Mouse (Mus musculus) myocyte (in vitro differentiated cells): Measurements from ENCODE around the gene Hexa. TPM values are rescaled to one million over a fixed set of nuclear protein-coding genes. Genes with fewer than 3 reads are reported as not detected.

Experiments
- H3K27me3 ChIP-seq: one replicate; pipeline ENCODE4 v1.6.1; 2011; ENCODE audit not compliant: control insufficient read depth, insufficient read depth, insufficient read length
- H3K36me3 ChIP-seq: one replicate; pipeline ENCODE4 v1.6.1; 2011; ENCODE audit not compliant: control insufficient read depth, insufficient read depth
- H3K4me2 ChIP-seq: one replicate; pipeline ENCODE4 v1.6.1; 2011; ENCODE audit warnings: low read depth, control low read depth
- H3K4me3 ChIP-seq: one replicate; pipeline ENCODE4 v1.5.1; 2011; ENCODE audit warnings: mild to moderate bottlenecking, control low read depth, moderate library complexity
- H3K79me2 ChIP-seq: one replicate; pipeline ENCODE4 v1.6.1; 2011; ENCODE audit not compliant: control insufficient read depth, insufficient read depth
- H3ac ChIP-seq: one replicate; pipeline ENCODE4 v1.6.1; 2011; ENCODE audit not compliant: control insufficient read depth, insufficient read length
- CEBPB ChIP-seq: IDR thresholded peaks from 2 replicates; pipeline ENCODE4 v1.6.1; 2011; ENCODE audit warnings: mild to moderate bottlenecking, moderate library complexity; ENCODE audit not compliant: poor library complexity, insufficient read depth, severe bottlenecking
- E2F4 ChIP-seq: IDR thresholded peaks from one replicate; pipeline ENCODE4 v1.6.1; 2011; ENCODE audit warnings: mild to moderate bottlenecking, control low read depth, moderate library complexity; ENCODE audit not compliant: insufficient read depth
- MAX ChIP-seq: IDR thresholded peaks from one replicate; pipeline ENCODE4 v1.6.1; 2011; ENCODE audit warnings: low read depth, mild to moderate bottlenecking, control low read depth
- MYOD1 ChIP-seq, 3 experiments: IDR thresholded peaks; one replicate each; pipeline ENCODE4 v1.6.1; 2011; ENCODE audit warnings: control low read depth in 2 of 3, low read depth in 2 of 3, mild to moderate bottlenecking in 2 of 3, moderate library complexity in 1 of 3; ENCODE audit not compliant: insufficient read length in 2 of 3, control insufficient read depth in 1 of 3
- MYOG ChIP-seq, 3 experiments: IDR thresholded peaks; one replicate each; pipeline ENCODE4 v1.6.1; 2011; ENCODE audit warnings: control low read depth in 2 of 3, low read depth in 2 of 3, mild to moderate bottlenecking in 2 of 3; ENCODE audit not compliant: insufficient read length in 2 of 3, control insufficient read depth in 1 of 3, insufficient read depth in 1 of 3
- POLR2A ChIP-seq: IDR thresholded peaks from one replicate; pipeline ENCODE4 v1.6.1; 2011; ENCODE audit warnings: low read depth, mild to moderate bottlenecking, control low read depth, moderate library complexity; ENCODE audit not compliant: insufficient read length
- POLR2AphosphoS2 ChIP-seq: IDR thresholded peaks from one replicate; pipeline ENCODE4 v1.6.1; 2011; ENCODE audit warnings: low read depth, control low read depth; ENCODE audit not compliant: insufficient read length
- REST ChIP-seq: IDR thresholded peaks from one replicate; pipeline ENCODE4 v1.6.1; 2011; ENCODE audit warnings: mild to moderate bottlenecking, control low read depth, moderate library complexity; ENCODE audit not compliant: insufficient read depth, insufficient read length
- SRF ChIP-seq: IDR thresholded peaks from one replicate; pipeline ENCODE4 v1.6.1; 2011; ENCODE audit warnings: low read depth; ENCODE audit not compliant: control insufficient read depth, insufficient read length
- TCF12 ChIP-seq: IDR thresholded peaks from one replicate; pipeline ENCODE4 v1.6.1; 2011; ENCODE audit warnings: mild to moderate bottlenecking, control low read depth; ENCODE audit not compliant: poor library complexity, insufficient read depth, severe bottlenecking
- TCF3 ChIP-seq: IDR thresholded peaks from one replicate; pipeline ENCODE4 v1.6.1; 2011; ENCODE audit warnings: low read depth, control low read depth; ENCODE audit not compliant: insufficient read length
- USF1 ChIP-seq: IDR thresholded peaks from one replicate; pipeline ENCODE4 v1.6.1; 2011; ENCODE audit warnings: low read depth, mild to moderate bottlenecking, control low read depth, moderate library complexity
- polyA plus RNA-seq: library from polyadenylated mRNA; unstranded; fragments of >200 nt; fragmentation: generic; extraction: Trizol; gene quantifications from one replicate; pipeline ENCODE4 v1.2.1, GENCODE M21; 2012; ENCODE audit warnings: missing spikeins

The Hexa gene
- polyA plus RNA-seq, 1 experiment, result 131 TPM

GRCm38 (mm10) chr9:59550077-59550476 is 10.7 kb downstream of the Hexa start:
- no peak overlapping the region for H3ac ChIP-seq
- H3K27me3 ChIP-seq, result no peaks in the 10 kb centered on the region
- H3K4me3 ChIP-seq, result no peak overlapping the region
- peaks cover 19% of the 10 kb centered on the region for H3K36me3 ChIP-seq
- no peak for TF ChIP-seq TCF12
- no peak for TF ChIP-seq USF1
- no peak for TF ChIP-seq POLR2A
- peaks cover 63% of the 10 kb centered on the region for H3K79me2 ChIP-seq
- H3K4me2 ChIP-seq, result no peak overlapping the region

- Histone ChIP-seq H3K4me2 (no peak overlapping the region), H3K4me3 (no peak overlapping the region), H3K36me3 (peaks cover 20% of the 10 kb centered on the region), H3K79me2 (peaks cover 56% of the 10 kb centered on the region), H3K27me3 (no peaks in the 10 kb centered on the region), H3ac (no peak overlapping the region)
- TF ChIP-seq CEBPB (no peak), POLR2AphosphoS2 (no peak), REST (no peak)
Measured at GRCm38 (mm10) chr9:59551017-59551416, 11.7 kb downstream of the Hexa start.

GRCm38 (mm10) chr9:59551620-59552031 is 12.3 kb downstream of the Hexa start:
- Histone ChIP-seq H3K27me3 (no peaks in the 10 kb centered on the region), H3K36me3 (peaks cover 20% of the 10 kb centered on the region), H3K79me2 (peaks cover 50% of the 10 kb centered on the region), H3K4me3 (no peak overlapping the region), H3ac (no peak overlapping the region), H3K4me2 (no peak overlapping the region)
- TF ChIP-seq POLR2AphosphoS2, result no peak
- TF ChIP-seq MYOG (IDR thresholded peaks at IDR 0.05; ENCODE audit: control insufficient read depth in 1 of 3, insufficient read depth in 1 of 3, insufficient read length in 2 of 3, low read depth in 2 of 3), result peak in 1 of 3 experiments; percentile 82
- peak in 1 of 3 experiments; percentile 85 for TF ChIP-seq MYOD1 (IDR thresholded peaks at IDR 0.05; ENCODE audit: control insufficient read depth in 1 of 3, insufficient read length in 2 of 3, low read depth in 2 of 3)
- TF ChIP-seq CEBPB, result no peak

- Histone ChIP-seq H3ac (no peak overlapping the region), H3K79me2 (peaks cover 41% of the 10 kb centered on the region), H3K4me2 (no peak overlapping the region), H3K27me3 (no peaks in the 10 kb centered on the region), H3K36me3 (peaks cover 17% of the 10 kb centered on the region), H3K4me3 (no peak overlapping the region)
- TF ChIP-seq REST (no peak), TCF3 (no peak), POLR2A (no peak), CEBPB (no peak), MAX (no peak)
Measured at GRCm38 (mm10) chr9:59552610-59553009, 13.3 kb downstream of the Hexa start.

GRCm38 (mm10) chr9:59553719-59554118 is 14.4 kb downstream of the Hexa start:
- no peak overlapping the region for H3ac ChIP-seq
- H3K36me3 ChIP-seq, result peaks cover 19% of the 10 kb centered on the region
- TF ChIP-seq SRF, result no peak
- TF ChIP-seq TCF12, result no peak
- TF ChIP-seq USF1, result no peak
- TF ChIP-seq REST, result no peak
- no peak for TF ChIP-seq POLR2A
- no peaks in the 10 kb centered on the region for H3K27me3 ChIP-seq
- H3K4me2 ChIP-seq, result no peak overlapping the region
- H3K79me2 ChIP-seq, result peaks cover 32% of the 10 kb centered on the region
- no peak overlapping the region for H3K4me3 ChIP-seq

- no peak overlapping the region for H3K4me3 ChIP-seq
- no peaks in the 10 kb centered on the region for H3K79me2 ChIP-seq
- TF ChIP-seq TCF3 (no peak), E2F4 (no peak), MYOG (IDR thresholded peaks at IDR 0.05; ENCODE audit: control insufficient read depth in 1 of 3, insufficient read depth in 1 of 3, insufficient read length in 2 of 3, low read depth in 2 of 3) (no peak), TCF12 (no peak), SRF (no peak), MYOD1 (IDR thresholded peaks at IDR 0.05; ENCODE audit: control insufficient read depth in 1 of 3, insufficient read length in 2 of 3, low read depth in 2 of 3) (no peak), USF1 (no peak), MAX (no peak), POLR2AphosphoS2 (no peak), REST (no peak), CEBPB (no peak), POLR2A (no peak)
- no peaks in the 10 kb centered on the region for H3K27me3 ChIP-seq
- no peak overlapping the region for H3ac ChIP-seq
- H3K4me2 ChIP-seq, result peak overlapping the region; percentile 6
- H3K36me3 ChIP-seq, result peaks cover 13% of the 10 kb centered on the region
Measured at GRCm38 (mm10) chr9:59565600-59565999, 26.3 kb downstream of the Hexa start.
